Mouse (Mus musculus) embryonic fibroblast, embryonic 13.5 days (primary cell): ENCODE results near the gene Pum1.

Source experiments
- CTCF ChIP-seq: IDR thresholded peaks from 2 replicates; pipeline ENCODE4 v1.5.1; 2011; ENCODE audit warnings: mild to moderate bottlenecking, control low read depth, low read length, moderate library complexity, borderline replicate concordance; ENCODE audit not compliant: insufficient read depth
- POLR2A ChIP-seq: IDR thresholded peaks from 2 replicates; pipeline ENCODE4 v1.6.1; 2011; ENCODE audit warnings: low read depth, mild to moderate bottlenecking, control low read depth, low read length, moderate library complexity

GRCm38 (mm10) chr4:130660106-130660505 lies 3.0 kb upstream of the Pum1 start:
- no peak for TF ChIP-seq CTCF
- no peak for TF ChIP-seq POLR2A
